Mouse (Mus musculus): ENCODE data around the gene Tmem135.

Tmem135 gene

GRCm38 (mm10) chr7:89390660-89391059, 13.4 kb downstream of the Tmem135 start:
- DNase-seq (ENCODE audit: low spot score in 2 of 2), result no peak

- DNase-seq (ENCODE audit: low spot score in 2 of 2), result no peak
These were observed 15.0 kb downstream of the Tmem135 start for GRCm38 (mm10) chr7:89388981-89389380.

- no peak for DNase-seq (ENCODE audit: low spot score in 2 of 2)
These were observed 21.1 kb downstream of the Tmem135 start for GRCm38 (mm10) chr7:89382892-89383291.

- no peak for DNase-seq (ENCODE audit: low spot score in 2 of 2)
These were observed 22.9 kb downstream of the Tmem135 start for GRCm38 (mm10) chr7:89380935-89381705.

- no peak for DNase-seq (ENCODE audit: low spot score in 2 of 2)
These were observed 32.3 kb downstream of the Tmem135 start for GRCm38 (mm10) chr7:89371623-89372295.

GRCm38 (mm10) chr7:89370917-89371316, 33.1 kb downstream of the Tmem135 start:
- no peak for DNase-seq (ENCODE audit: low spot score in 2 of 2)

GRCm38 (mm10) chr7:89370086-89370485, 33.9 kb downstream of the Tmem135 start:
- DNase-seq (ENCODE audit: low spot score in 2 of 2), result no peak

- DNase-seq (ENCODE audit: low spot score in 2 of 2), result no peak
These were observed 36.4 kb downstream of the Tmem135 start for GRCm38 (mm10) chr7:89367643-89368042.

- DNase-seq (ENCODE audit: low spot score in 2 of 2), result peak in 1 of 2 experiments; percentile 14
These were observed 38.7 kb downstream of the Tmem135 start for GRCm38 (mm10) chr7:89365135-89365880.

GRCm38 (mm10) chr7:89363975-89364374, 40.0 kb downstream of the Tmem135 start:
- DNase-seq (ENCODE audit: low spot score in 2 of 2), result no peak

- DNase-seq (ENCODE audit: low spot score in 2 of 2), result no peak
These were observed 47.7 kb downstream of the Tmem135 start for GRCm38 (mm10) chr7:89356307-89356706.

- DNase-seq (ENCODE audit: low spot score in 2 of 2), result no peak
These were observed 48.3 kb downstream of the Tmem135 start for GRCm38 (mm10) chr7:89355519-89356255.

GRCm38 (mm10) chr7:89342021-89342420, 62.0 kb downstream of the Tmem135 start:
- DNase-seq (ENCODE audit: low spot score in 2 of 2), result no peak

- DNase-seq (ENCODE audit: low spot score in 2 of 2), result no peak
These were observed 64.2 kb downstream of the Tmem135 start for GRCm38 (mm10) chr7:89339808-89340207.

GRCm38 (mm10) chr7:89339142-89339435, 64.9 kb downstream of the Tmem135 start:
- DNase-seq (ENCODE audit: low spot score in 2 of 2), result no peak

- DNase-seq (ENCODE audit: low spot score in 2 of 2), result peak; percentile 87 to 91
These were observed 65.5 kb downstream of the Tmem135 start for GRCm38 (mm10) chr7:89338350-89339141.

- no peak for DNase-seq (ENCODE audit: low spot score in 2 of 2)
These were observed 66.2 kb downstream of the Tmem135 start for GRCm38 (mm10) chr7:89337711-89338349.

- DNase-seq (ENCODE audit: low spot score in 2 of 2), result no peak
These were observed 67.6 kb downstream of the Tmem135 start for GRCm38 (mm10) chr7:89336434-89336833.

- no peak for DNase-seq (ENCODE audit: low spot score in 2 of 2)
These were observed 68.7 kb downstream of the Tmem135 start for GRCm38 (mm10) chr7:89335316-89335715.

- DNase-seq (ENCODE audit: low spot score in 2 of 2), result no peak
These were observed 74.1 kb downstream of the Tmem135 start for GRCm38 (mm10) chr7:89329896-89330295.

- no peak for DNase-seq (ENCODE audit: low spot score in 2 of 2)
These were observed 76.3 kb downstream of the Tmem135 start for GRCm38 (mm10) chr7:89327731-89328130.
